ENCODE assay signal across 8 mouse cellular contexts in the genomic region with DNA sequence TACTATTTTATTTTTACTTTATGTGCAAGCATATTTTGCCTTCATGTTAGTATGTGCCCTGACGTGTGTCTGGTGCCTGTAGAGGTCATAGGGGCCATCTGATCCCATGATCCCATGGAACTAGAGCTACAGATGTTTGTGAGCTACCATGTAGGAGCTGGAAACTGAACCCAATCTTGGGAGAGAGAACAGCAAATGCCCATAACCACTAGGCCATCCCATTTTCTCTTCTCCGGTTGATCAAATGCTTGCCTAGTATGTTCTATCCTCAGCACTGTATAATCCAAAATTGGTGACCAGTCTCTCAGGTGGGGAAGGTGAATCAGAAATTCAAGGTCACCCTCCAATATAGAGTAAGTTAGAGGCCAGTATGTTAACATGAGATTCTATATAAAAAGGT. TPM values are rescaled to one million over a fixed set of nuclear protein-coding genes. Genes with fewer than 3 reads are reported as not detected.
DNase-seq lines count a peak whose midpoint lies in the region; ATAC-seq lines count a peak whose summit lies in the region.

No protein-coding gene starts in this region.

- H3K4me1 ChIP-seq in heart, embryonic 15.5 days (replicated peaks) = peaks cover 18% of the 10 kb centered on the region
- peaks cover 6% of the 10 kb centered on the region; the same call in 1 of the 2 replicates for H3K4me1 ChIP-seq in embryonic facial prominence, embryonic 14.5 days (ENCODE audit: control insufficient read depth, insufficient read depth, low read length)
- H3K4me1 ChIP-seq in hindbrain, embryonic 16.5 days (ENCODE audit: control insufficient read depth, insufficient read depth, low read depth, low read length) = peaks cover 4% of the 10 kb centered on the region
- peaks cover 21% of the 10 kb centered on the region for H3K4me1 ChIP-seq in midbrain, embryonic 15.5 days

- no peak for DNase-seq in heart, adult 8-10 months (ENCODE audit: low spot score)
- no peak for DNase-seq in embryonic facial prominence, embryonic 14.5 days (ENCODE audit: low spot score)
- no peak for DNase-seq in urinary bladder, adult 2 months (ENCODE audit: low spot score)
- DNase-seq in cerebellum, adult 9-10 months = no peak
- DNase-seq in kidney, adult 18-20 months = no peak

- no peaks in the 10 kb centered on the region for H3K9me3 ChIP-seq in heart, embryonic 15.5 days (replicated peaks)
- H3K9me3 ChIP-seq in embryonic facial prominence, embryonic 14.5 days (ENCODE audit: control insufficient read depth, low read length) = no peaks in the 10 kb centered on the region
- H3K9me3 ChIP-seq in hindbrain, embryonic 16.5 days (ENCODE audit: control insufficient read depth, low read length) = no peaks in the 10 kb centered on the region
- no peaks in the 10 kb centered on the region for H3K9me3 ChIP-seq in midbrain, embryonic 15.5 days

- no peak overlapping the region for H3K27ac ChIP-seq in heart, embryonic 15.5 days
- no peak overlapping the region for H3K27ac ChIP-seq in embryonic facial prominence, embryonic 14.5 days (replicated peaks; ENCODE audit: low read depth, low read length)
- no peak overlapping the region for H3K27ac ChIP-seq in hindbrain, embryonic 16.5 days (ENCODE audit: low read depth, low read length)
- no peak overlapping the region for H3K27ac ChIP-seq in midbrain, embryonic 15.5 days

- no peak for ATAC-seq in heart, embryonic 15.5 days (replicated peaks; ENCODE audit: insufficient number of reproducible peaks, insufficient read depth, low FRiP score, low read depth)
- no peak for ATAC-seq in embryonic facial prominence, embryonic 14.5 days (ENCODE audit: low read depth)
- no peak for ATAC-seq in hindbrain, embryonic 16.5 days
- ATAC-seq in midbrain, embryonic 15.5 days (replicated peaks) = no peak

- no peaks in the 10 kb centered on the region for H3K36me3 ChIP-seq in heart, embryonic 15.5 days
- no peaks in the 10 kb centered on the region for H3K36me3 ChIP-seq in embryonic facial prominence, embryonic 14.5 days (ENCODE audit: control insufficient read depth, insufficient read depth, low read length)
- no peaks in the 10 kb centered on the region for H3K36me3 ChIP-seq in hindbrain, embryonic 16.5 days (ENCODE audit: control insufficient read depth, insufficient read depth, low read length)
- H3K36me3 ChIP-seq in midbrain, embryonic 15.5 days (replicated peaks) = no peaks in the 10 kb centered on the region

- H3K4me3 ChIP-seq in heart, embryonic 15.5 days = peak overlapping the region; percentile 89
- H3K4me3 ChIP-seq in embryonic facial prominence, embryonic 14.5 days (ENCODE audit: low read depth, low read length) = peak overlapping the region; percentile 89
- H3K4me3 ChIP-seq in hindbrain, embryonic 16.5 days (ENCODE audit: low read length) = no peak overlapping the region
- H3K4me3 ChIP-seq in midbrain, embryonic 15.5 days = peak overlapping the region; percentile 56

- WGBS in heart, embryonic 15.5 days = 75% methylated on average over 2 of the region's 2 CpGs
- WGBS in embryonic facial prominence, embryonic 14.5 days = 70% methylated on average over 2 of the region's 2 CpGs
- WGBS in hindbrain, embryonic 16.5 days = 74% methylated on average over 2 of the region's 2 CpGs
- 72% methylated on average over 2 of the region's 2 CpGs for WGBS in midbrain, embryonic 15.5 days

- H3K9ac ChIP-seq in heart, embryonic 15.5 days = no peak overlapping the region
- H3K9ac ChIP-seq in embryonic facial prominence, embryonic 14.5 days (ENCODE audit: low read depth, low read length) = no peak overlapping the region; the same call in 1 of the 2 replicates
- H3K9ac ChIP-seq in hindbrain, embryonic 16.5 days (ENCODE audit: low read depth, low read length) = no peak overlapping the region
- H3K9ac ChIP-seq in midbrain, embryonic 15.5 days = no peak overlapping the region

- H3K4me2 ChIP-seq in heart, embryonic 15.5 days = peak overlapping the region; percentile 77; the same call in 1 of the 2 replicates
- peak overlapping the region; percentile 67 for H3K4me2 ChIP-seq in embryonic facial prominence, embryonic 14.5 days (ENCODE audit: low read depth, low read length)
- H3K4me2 ChIP-seq in hindbrain, embryonic 16.5 days (ENCODE audit: low read length) = peak overlapping the region; percentile 53
- peak overlapping the region; percentile 44 for H3K4me2 ChIP-seq in midbrain, embryonic 15.5 days

- H3K27me3 ChIP-seq in heart, embryonic 15.5 days = no peaks in the 10 kb centered on the region
- H3K27me3 ChIP-seq in embryonic facial prominence, embryonic 14.5 days (replicated peaks; ENCODE audit: control insufficient read depth, insufficient read depth, low read length) = no peaks in the 10 kb centered on the region
- H3K27me3 ChIP-seq in hindbrain, embryonic 16.5 days (replicated peaks; ENCODE audit: control insufficient read depth, insufficient read depth, low read length) = no peaks in the 10 kb centered on the region
- H3K27me3 ChIP-seq in midbrain, embryonic 15.5 days (replicated peaks) = peaks cover 9% of the 10 kb centered on the region; the same call in 1 of the 2 replicates

RNA-seq across cellular contexts. Expression of a gene that starts 2.7 kb away (rescaled TPM):
- 7.4 and 7.6 TPM in 2 replicates for polyA plus RNA-seq in heart, embryonic 15.5 days (2015; fragmentation: Nextera tagmentation; extraction: Ambion mirVana)
- 1 to 10 TPM; 1.8 to 3.1 (median 2.2) TPM for total RNA-seq in heart, adult 8-10 months (2022)
- polyA plus RNA-seq in embryonic facial prominence, embryonic 14.5 days (2014; fragmentation: Nextera tagmentation; extraction: Ambion mirVana) = 9.5 and 12.2 TPM in 2 replicates
- polyA plus RNA-seq in hindbrain, embryonic 16.5 days (2015; fragmentation: Nextera tagmentation; extraction: Ambion mirVana) = 5.3 and 6.2 TPM in 2 replicates
- 6.2 and 6.3 TPM in 2 replicates for polyA plus RNA-seq in midbrain, embryonic 15.5 days (2015; fragmentation: Nextera tagmentation; extraction: Ambion mirVana)
- polyA plus RNA-seq in urinary bladder, adult 2 months (2012; rRNA removed) = 3.6 and 6.0 TPM in 2 replicates

RNA-seq across cellular contexts. Expression of a gene that starts 2.9 kb away (rescaled TPM):
- 7.1 and 10.3 TPM in 2 replicates for polyA plus RNA-seq in heart, embryonic 15.5 days (2015; fragmentation: Nextera tagmentation; extraction: Ambion mirVana)
- total RNA-seq in heart, adult 8-10 months (2022) = 10 to 100 TPM; 34.2 to 37.0 (median 36.1) TPM
- polyA plus RNA-seq in embryonic facial prominence, embryonic 14.5 days (2014; fragmentation: Nextera tagmentation; extraction: Ambion mirVana) = 3.4 and 5.1 TPM in 2 replicates
- polyA plus RNA-seq in hindbrain, embryonic 16.5 days (2015; fragmentation: Nextera tagmentation; extraction: Ambion mirVana) = 0.90 and 1.3 TPM in 2 replicates
- polyA plus RNA-seq in midbrain, embryonic 15.5 days (2015; fragmentation: Nextera tagmentation; extraction: Ambion mirVana) = 0.94 and 1.6 TPM in 2 replicates
- polyA plus RNA-seq in urinary bladder, adult 2 months (2012; rRNA removed) = 28.0 and 36.2 TPM in 2 replicates
